Mouse (Mus musculus) effector memory CD4-positive, alpha-beta T cell, adult 7 months (primary cell): ENCODE measurements around the gene Mok. TPM values are rescaled to one million over a fixed set of nuclear protein-coding genes. Genes with fewer than 3 reads are reported as not detected.

ENCODE experiments used
- polyA plus RNA-seq: library from polyadenylated mRNA; unstranded; fragments of 100-300 nt; shearing (Covaris generic); gene quantifications from one replicate; pipeline ENCODE4 v1.2.1, GENCODE M21; 2017

Mok gene
- polyA plus RNA-seq, result not detected

GRCm38 (mm10) chr12:110840348-110841198 is at the start of gene Mok:
Gene Mok, minus strand, starts transcription at chr12:110840939.

GRCm38 (mm10) chr12:110889036-110890020 is 48.6 kb upstream of the Mok start, which contains the start of the genes Cinp and Tecpr2:
Gene Cinp, minus strand, starts transcription at chr12:110889145.
Gene Tecpr2, plus strand, starts transcription at chr12:110889264.

DNA sequence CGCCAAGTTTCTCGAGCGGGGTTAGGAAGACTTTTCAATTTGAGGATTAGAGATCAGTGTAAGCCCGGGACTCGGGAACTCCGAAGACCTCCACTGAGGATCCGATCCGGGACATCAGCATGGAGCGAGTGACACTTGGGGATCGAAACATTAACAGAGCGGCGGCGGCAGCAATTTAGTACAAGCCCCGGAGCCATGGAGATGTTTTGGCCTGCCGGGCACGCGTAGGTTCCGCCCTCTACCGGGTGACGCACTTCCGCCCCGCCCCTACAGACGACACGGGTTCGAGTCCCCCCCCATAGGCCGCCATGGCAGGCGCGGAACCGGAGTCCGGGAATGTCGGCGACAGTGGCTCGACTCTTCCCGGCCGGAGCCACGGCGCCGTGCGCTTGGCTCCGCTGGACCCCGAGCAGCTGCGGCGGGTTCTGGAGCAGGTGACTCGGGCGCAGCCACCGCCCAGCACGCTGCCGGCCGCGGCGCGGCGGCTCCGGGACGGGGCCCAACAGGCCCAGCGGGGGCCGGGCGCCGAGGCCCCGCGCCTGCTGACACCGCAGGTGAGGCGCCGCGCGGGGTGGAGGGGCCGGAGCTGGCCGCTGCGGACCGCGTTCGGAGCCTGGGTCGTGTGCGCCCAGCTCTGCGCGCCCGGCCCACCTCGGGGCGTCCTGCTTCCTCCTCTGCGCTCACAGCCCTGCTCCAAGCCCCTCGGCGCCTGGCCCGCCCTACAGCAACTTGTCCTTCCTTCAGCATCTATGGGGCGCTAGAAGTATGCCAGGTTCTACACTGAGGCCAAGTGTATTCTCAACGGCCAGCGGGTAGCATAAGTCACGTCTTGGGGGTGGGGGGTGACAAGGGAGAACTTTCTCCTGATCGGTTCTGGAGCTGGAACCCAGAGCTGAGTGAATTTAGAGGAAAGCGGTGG is 9.5 kb upstream of the Mok start, which contains the start of gene Zfp839:
Gene Zfp839, plus strand, starts transcription at position 244 of the 919 bp plus-strand sequence.

Other genes with a start within 250 kb of the Mok start
- 30.2 TPM for gene Dync1h1, start 239.5 kb downstream of the Mok start, polyA plus RNA-seq
- gene 1700001K19Rik, start 158.3 kb downstream of the Mok start, polyA plus RNA-seq, result not detected
- gene Hsp90aa1, start 138.2 kb downstream of the Mok start, polyA plus RNA-seq, result 817 TPM
- 71.0 TPM for gene Wdr20, start 103.0 kb downstream of the Mok start, polyA plus RNA-seq
- 9.0 TPM for gene Zfp839, start 9.3 kb upstream of the Mok start, polyA plus RNA-seq
- 20.0 TPM for gene Cinp, start 48.2 kb upstream of the Mok start, polyA plus RNA-seq
- gene Tecpr2, start 48.3 kb upstream of the Mok start, polyA plus RNA-seq, result 3.4 TPM
- 3.7 TPM for gene Ankrd9, start 138.1 kb upstream of the Mok start, polyA plus RNA-seq
- 47.7 TPM for gene Rcor1, start 198.4 kb upstream of the Mok start, polyA plus RNA-seq